Mouse (Mus musculus) C2C12 (cell line): Measurements from ENCODE around the gene 6430548M08Rik.

Source experiments
- CTCF ChIP-seq: IDR thresholded peaks from one replicate; pipeline ENCODE4 v1.5.1; 2011; ENCODE audit not compliant: control insufficient read depth, insufficient read depth, insufficient read length
- MAX ChIP-seq: IDR thresholded peaks from one replicate; pipeline ENCODE4 v1.6.1; 2011; ENCODE audit warnings: mild to moderate bottlenecking, control low read depth
- MYOD1 ChIP-seq: IDR thresholded peaks from one replicate; pipeline ENCODE4 v1.6.1; 2011; ENCODE audit warnings: low read depth; ENCODE audit not compliant: control insufficient read depth, insufficient read length

- TF ChIP-seq CTCF (no peak), MYOD1 (no peak), MAX (no peak)
Observed at GRCm38 (mm10) chr8:120186454-120186853, 72.5 kb downstream of the 6430548M08Rik start.
